Mouse (Mus musculus): ENCODE results near the gene Slc24a2.

Slc24a2 gene

DNA sequence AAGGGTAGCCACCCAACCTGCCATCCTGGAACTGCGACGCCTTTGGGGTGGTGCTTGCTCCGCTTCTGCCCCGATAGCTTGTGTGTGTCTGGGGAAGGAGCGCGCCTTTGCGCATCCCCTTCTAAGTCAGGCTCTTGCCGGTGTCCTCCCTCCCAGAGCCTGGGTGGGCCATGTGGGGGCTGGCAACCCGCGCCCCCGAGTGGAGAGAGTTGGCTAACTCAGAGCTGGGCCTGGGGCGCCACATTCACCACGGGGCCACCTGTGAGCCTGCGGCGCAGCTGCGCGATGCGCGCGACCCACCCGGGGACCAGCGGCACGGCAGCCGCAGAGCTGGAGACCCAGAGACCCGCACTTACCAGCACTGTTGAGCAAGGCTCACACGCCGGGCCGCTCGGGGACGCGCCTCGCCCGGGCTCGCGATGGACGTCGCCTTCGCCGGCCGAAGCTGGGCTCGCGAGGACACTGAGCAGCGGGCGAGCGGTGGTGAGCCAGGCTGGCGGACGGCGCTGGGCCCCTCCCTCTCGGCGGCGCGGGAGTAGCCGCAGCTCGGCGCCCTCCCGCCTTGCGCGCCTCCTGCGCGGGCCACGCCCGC lies at the start of gene Slc24a2:
Gene Slc24a2 (minus strand): TSS at position 518 of the 592 bp plus-strand sequence.
- DNase-seq (ENCODE audit: low spot score), result peak; percentile 35

DNA sequence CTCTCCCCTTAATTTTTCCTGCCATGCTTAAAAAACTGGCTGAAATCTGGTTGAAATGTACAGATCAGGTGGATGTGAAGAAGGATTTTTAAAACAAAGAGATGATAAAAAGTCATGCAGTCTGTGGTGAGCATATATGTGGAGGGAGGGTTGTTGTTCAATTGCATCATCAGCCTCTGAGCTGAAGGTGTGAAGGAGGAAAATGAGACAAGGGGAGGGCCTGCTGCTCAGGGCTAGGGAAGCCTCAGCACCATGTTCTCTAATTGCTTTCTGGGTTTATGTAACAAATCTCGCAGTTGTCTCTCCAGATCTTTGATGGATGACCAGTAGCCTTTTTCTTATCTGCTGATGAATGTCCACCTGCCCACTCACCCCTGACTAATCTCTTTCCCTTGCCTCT lies 44.5 kb upstream of the Slc24a2 start:
- no peak for DNase-seq (ENCODE audit: low spot score)

DNA sequence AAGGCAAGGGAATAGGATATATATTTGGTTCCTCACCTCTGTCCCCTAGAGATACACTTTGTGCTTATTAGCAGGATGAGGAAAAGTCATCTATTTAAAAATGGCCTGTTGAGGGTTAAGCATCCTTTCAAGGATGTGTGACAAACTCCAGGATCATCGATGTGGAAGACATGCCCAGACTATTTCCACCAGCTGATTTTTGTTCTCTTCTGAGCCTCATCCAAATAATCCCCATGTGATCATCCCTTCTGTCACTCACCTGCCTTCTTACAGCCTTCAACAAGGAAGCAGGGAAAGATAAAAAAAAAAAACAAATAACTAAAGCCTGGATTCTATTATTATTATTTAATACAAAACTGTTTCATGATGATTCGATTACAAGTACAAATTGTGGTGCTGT lies 44.0 kb upstream of the Slc24a2 start:
- DNase-seq (ENCODE audit: low spot score), result no peak

- DNase-seq (ENCODE audit: low spot score), result no peak
These were observed 43.2 kb upstream of the Slc24a2 start for GRCm38 (mm10) chr4:87273476-87273875.

GRCm38 (mm10) chr4:87229224-87229959 lies 885 bp downstream of the Slc24a2 start:
- DNase-seq (ENCODE audit: low spot score), result no peak

- peak; percentile 11 for DNase-seq (ENCODE audit: low spot score)
These were observed 8.7 kb downstream of the Slc24a2 start for GRCm38 (mm10) chr4:87221586-87221985.

GRCm38 (mm10) chr4:87218196-87218595 lies 12.1 kb downstream of the Slc24a2 start:
- DNase-seq (ENCODE audit: low spot score), result no peak

DNA sequence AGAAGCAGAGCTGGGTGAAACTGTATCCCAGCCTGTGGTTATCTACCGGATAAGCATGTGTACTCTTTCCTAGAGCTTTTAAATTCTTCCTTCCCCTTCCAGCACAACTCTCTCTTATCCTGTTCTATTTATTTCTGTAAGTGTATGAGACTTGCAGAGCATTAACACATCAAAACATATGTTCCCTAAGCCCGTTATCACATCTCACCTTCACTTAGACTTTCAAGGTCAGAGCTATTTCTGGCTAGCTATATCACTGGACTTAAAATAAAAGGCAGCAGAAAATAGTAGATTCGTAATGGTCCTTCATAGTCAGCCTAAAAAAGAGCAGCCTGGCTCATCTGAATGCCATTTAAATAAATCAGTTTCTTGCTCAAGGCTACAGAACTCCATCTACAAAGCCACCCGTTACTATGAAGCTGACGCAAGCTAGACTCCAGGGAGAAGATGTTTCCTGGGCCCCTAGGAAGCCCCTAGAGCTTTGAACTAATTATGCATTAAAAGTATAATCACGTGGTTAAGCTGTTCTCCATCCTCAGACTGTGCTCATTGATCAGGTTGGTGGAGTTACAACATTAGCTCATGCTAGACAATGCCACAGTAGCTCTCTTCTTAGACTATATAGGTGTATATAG lies 18.8 kb downstream of the Slc24a2 start:
- no peak for DNase-seq (ENCODE audit: low spot score)

DNA sequence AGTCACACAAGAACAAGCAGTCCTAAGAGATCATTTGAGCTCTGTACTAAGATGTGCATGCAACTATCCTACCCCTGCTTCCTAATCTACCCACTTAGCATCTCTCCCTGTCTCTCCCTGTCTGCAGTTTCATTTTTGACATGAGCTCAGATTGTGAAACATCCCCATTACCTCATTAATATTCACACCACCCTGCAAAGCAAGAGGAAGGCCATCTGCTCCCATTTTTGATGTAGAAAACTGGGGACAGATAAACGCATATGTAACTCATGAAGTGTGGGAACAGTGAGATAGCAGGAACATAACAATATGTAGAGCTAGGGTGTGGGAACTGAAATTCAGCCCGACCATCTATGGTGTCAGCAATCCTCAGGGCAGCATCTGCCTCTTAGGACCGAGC lies 19.7 kb downstream of the Slc24a2 start:
- DNase-seq (ENCODE audit: low spot score), result no peak

GRCm38 (mm10) chr4:87202081-87202480 lies 28.2 kb downstream of the Slc24a2 start:
- no peak for DNase-seq (ENCODE audit: low spot score)

- no peak for DNase-seq (ENCODE audit: low spot score)
These were observed 29.0 kb downstream of the Slc24a2 start for GRCm38 (mm10) chr4:87201229-87201628.

- no peak for DNase-seq (ENCODE audit: low spot score)
These were observed 45.9 kb downstream of the Slc24a2 start for GRCm38 (mm10) chr4:87184147-87184930.

- DNase-seq (ENCODE audit: low spot score), result no peak
These were observed 53.2 kb downstream of the Slc24a2 start for GRCm38 (mm10) chr4:87177116-87177515.

GRCm38 (mm10) chr4:87163945-87164344 lies 66.3 kb downstream of the Slc24a2 start:
- no peak for DNase-seq (ENCODE audit: low spot score)

DNA sequence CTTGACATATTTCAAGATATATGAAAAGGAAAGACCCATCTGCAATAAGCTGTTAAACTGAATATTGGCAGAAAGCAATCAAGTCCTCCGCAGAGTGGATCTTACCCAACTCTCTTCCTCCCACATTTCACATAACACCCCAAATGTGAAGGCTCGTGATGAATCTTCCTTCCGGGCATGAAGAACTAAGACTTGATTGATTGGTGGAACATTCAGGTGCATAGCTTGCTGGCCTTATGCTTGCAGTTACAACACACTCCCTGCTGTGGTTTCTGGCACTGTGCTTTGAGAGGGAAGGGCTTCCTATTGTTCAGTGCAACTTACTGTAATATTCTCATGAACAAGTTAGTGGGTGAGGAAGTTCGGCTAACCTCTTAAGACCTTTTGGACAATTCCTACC lies 72.2 kb downstream of the Slc24a2 start:
- no peak for DNase-seq (ENCODE audit: low spot score)

DNA sequence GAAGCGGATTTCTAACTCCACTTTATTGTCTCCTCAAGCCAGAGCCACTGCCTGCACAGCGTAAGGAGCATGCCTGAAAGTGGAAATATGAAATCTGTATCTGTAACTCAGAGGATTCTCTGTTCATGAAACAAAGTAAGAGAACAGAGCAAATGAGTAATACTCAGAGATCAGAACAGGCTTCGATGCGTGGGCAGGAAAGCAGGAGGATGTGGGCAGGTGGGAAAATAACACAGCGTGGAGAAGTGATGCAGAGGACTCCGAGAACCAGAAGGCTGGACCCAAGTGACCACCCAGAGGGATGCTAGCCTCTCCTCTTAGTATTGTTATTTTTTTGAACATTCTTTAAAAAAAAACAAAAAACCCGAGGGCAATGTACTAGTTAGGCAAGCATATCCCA lies 78.3 kb downstream of the Slc24a2 start:
- no peak for DNase-seq (ENCODE audit: low spot score)

GRCm38 (mm10) chr4:87149584-87149983 lies 80.7 kb downstream of the Slc24a2 start:
- no peak for DNase-seq (ENCODE audit: low spot score)

DNA sequence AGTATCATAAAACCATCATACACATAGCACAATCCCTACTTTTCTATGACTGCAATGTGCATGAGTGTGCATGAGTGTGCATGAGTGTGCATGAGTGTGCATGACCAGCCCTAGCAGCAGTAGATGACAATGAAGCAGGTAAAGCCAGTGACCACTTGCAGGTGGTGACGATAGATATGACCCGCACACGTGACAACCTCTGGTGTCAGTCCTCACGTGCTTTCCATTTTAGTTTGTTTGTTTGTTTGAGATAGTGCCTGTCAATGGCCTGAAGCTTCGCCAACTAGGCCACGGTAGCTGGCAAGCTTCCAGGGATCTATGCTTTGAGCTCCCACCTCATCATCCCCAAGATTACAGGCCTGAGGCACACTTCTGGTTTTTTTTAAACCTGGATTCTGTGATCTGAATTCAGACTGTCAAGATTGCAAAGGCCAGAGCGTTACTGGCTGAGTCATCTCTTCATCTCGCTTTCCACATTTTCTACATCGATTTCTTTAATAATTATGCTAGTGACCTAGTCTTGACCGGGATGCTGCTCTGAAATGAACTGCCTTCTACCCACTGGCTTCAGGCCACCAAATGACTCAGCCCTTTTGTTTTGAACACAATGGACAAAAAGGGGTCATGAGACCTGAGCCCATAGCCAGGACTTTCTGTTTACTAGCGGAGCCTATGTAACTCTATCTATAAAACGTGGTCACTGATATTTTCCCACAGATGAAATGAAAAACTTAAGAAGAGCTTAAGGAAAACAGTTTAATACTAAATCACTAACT lies 88.5 kb downstream of the Slc24a2 start:
- no peak for DNase-seq (ENCODE audit: low spot score)

DNA sequence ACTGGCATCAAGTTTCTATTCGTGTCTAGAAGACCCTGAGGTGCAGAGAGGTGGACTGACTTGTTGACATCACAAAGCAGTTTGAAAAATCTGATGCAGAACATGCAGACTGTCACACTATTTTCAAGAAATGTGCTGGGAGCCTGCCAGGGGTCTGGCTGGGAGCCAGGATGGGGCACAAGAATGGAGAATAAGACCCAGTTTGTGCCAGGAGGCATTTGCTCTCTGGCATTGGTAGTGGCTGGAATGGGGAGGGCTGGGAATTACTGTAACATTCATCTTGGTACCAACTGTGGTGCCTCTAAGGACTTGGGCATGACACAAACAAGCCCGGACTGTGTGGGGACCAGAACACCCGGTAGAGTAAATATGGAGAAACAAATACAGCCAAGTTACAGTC lies 89.4 kb downstream of the Slc24a2 start:
- DNase-seq (ENCODE audit: low spot score), result peak; percentile 6

DNA sequence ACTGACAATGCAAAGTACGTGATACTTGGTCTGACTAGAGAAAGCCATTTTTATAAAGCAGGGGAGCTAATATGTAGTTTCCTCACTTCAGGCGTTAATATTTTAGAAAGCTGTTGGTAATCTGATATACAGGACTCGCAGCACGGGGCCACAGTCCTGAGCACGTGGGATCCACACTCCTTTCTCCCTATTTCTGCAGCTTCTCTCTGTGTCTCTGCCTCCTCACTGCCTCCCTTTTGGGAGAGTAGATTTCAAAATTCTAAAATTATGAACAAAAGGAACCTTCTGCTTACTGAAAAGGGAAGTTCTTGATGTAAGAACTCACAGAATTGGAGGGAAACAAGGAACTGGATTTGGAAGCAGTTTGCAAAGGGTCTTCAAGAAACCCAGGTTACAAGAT lies 97.8 kb downstream of the Slc24a2 start:
- no peak for DNase-seq (ENCODE audit: low spot score)

DNA sequence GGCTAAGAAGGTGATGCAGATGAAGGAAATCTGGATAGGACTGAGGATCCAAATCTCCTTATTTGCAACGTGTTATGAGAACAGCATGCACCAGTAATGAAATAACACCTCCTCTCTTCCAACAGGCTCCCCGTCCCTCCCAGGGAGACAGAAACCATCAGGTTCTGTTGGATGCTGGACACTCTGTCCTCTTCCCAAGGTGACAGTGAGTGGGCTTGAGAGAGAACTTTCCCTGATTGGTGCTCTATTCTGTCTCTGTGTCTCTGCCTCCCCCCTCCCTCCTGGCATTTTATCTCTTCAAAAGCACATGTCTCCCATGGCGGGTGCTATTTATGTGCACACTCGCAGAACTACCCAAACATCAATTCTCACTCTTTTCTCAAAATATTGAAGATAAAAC lies 103.5 kb downstream of the Slc24a2 start:
- no peak for DNase-seq (ENCODE audit: low spot score)

DNA sequence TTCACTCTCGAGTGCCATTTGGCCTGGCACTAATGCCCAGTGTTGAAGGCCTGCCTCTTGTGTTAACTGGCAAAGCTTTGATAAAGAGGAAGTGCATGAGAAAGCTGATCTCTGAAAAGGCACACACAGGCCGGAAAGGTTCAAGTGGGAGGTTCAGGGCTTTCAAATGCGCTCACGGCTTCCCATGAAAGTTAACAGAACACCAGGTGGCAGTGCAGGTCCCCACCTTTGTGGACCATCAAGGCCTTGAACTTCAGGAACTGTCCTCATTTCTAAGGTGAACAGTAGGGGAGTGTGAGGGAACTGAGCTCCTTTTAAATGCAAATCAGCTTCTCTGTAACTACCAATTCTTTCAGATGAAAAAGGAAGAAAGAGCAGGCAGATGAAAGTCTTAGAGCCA lies 110.5 kb downstream of the Slc24a2 start:
- DNase-seq (ENCODE audit: low spot score), result no peak
